Mouse (Mus musculus) liver, embryonic 14.5 days (tissue): ENCODE measurements around the gene Cryzl1.

Source experiments
- CTCF ChIP-seq: IDR thresholded peaks from 2 replicates; pipeline ENCODE4 v1.5.1; 2016; ENCODE audit warnings: antibody characterized with exemption, low read depth, control low read depth
- EP300 ChIP-seq: IDR thresholded peaks from 2 replicates; pipeline ENCODE4 v1.6.1; 2016; ENCODE audit warnings: antibody characterized with exemption, low read depth

DNA sequence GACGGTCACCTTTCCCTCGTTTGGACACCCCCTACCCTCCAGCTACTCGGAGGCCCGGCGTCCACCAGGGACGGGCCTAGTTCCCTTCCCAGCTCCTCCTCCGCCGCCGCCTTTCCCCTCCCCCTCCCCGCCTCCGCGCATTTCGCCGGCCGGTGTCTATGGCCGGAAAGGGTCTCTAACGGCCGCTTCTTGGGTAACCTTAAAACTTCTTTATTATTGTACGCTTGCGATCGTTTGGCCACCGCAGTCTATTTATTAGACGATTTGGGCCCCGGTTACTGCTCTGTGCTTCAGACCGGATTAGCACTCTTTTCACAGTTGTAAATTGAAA, 80.6 kb downstream of the Cryzl1 start:
- TF ChIP-seq CTCF (no peak), EP300 (no peak)
